Mouse (Mus musculus): Measurements from ENCODE around the gene Rims1. TPM values are rescaled to one million over a fixed set of nuclear protein-coding genes. Genes with fewer than 3 reads are reported as not detected.

The Rims1 gene
- total RNA-seq, 2 experiments from 2014 or later = 0.96 TPM

DNA sequence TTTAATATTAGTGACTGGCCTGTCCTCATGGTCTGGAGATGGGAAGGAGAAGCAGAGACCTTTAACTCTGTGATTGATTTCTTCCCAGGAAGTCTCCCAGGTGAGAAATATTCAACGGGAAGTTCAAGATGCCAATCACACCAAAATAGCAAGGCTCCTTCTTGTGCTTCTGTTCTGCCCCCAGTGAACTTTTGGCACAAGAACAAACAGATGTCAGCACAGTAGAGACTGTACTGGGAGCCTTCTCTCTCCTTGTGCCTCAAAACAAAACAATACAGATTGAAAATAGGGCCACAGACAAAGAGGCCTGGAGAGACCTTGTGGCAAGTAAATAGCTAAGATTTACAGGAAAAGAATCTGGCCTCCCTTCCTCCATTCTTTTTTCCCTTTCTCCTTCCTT is 110.7 kb downstream of the Rims1 start:
- DNase-seq (ENCODE audit: low spot score in 2 of 2) = no peak

- no peak for DNase-seq (ENCODE audit: low spot score in 2 of 2)
Measured at GRCm38 (mm10) chr1:22694514-22694913, 111.3 kb downstream of the Rims1 start.

DNA sequence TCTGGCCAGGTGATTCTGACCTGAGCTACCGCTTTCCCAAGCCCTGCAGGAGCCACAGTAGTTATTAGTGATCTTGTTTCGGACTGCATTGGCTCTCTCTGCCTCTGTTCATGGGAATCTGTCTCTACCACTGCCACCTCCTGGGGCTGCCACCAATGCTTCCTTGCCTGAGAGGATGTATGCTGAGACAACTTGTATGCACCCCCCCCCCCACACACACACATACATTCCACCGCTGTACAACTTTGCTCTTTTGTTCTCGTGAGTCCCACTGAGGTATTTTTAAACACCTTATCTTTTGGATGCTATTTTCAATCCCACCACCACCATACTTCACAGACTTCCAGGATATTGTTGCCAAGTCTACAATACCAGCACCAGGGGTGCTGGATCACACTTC is 122.3 kb downstream of the Rims1 start:
- DNase-seq (ENCODE audit: low spot score in 2 of 2) = no peak

- DNase-seq (ENCODE audit: low spot score in 2 of 2) = no peak
Measured at GRCm38 (mm10) chr1:22664196-22664595, 141.6 kb downstream of the Rims1 start.

DNA sequence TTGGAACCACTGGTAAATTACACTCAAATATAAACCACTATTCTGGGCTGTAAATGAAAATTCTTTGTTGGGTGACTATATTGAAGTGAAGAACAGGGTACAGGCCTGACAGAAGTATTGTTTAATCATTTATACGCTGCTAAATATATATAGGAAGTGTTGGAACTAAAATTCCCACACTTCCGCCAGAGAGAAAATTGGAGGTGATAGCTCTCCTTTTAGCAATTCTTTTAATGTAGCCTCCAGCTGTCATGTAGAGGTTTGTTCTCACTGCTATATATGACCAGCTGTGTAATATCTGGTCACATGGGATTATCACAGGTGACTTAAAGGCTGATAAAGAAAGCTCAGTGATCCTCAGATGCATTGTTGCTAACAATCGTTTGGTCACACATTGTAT is 144.0 kb downstream of the Rims1 start:
- no peak for DNase-seq (ENCODE audit: low spot score in 2 of 2)

GRCm38 (mm10) chr1:22655983-22656382 is 149.8 kb downstream of the Rims1 start:
- no peak for DNase-seq (ENCODE audit: low spot score in 2 of 2)

DNA sequence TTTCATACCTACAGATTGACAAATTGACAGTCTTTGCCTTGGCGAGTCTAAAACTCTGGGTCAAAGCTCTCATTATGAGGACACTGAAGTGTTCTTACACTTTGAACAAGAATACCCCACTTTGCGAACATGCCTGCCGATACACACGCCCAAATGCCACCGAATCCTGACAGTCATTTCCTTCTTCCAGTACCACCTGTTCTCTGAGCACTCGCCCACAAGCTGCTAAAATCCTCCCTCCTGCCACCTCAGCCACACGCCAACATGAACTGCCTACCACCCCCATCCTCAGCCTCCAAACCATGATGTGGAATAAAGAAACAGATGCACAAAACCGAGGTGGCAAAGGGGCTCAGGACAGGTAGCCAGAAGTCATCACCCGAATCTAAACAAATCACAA is 150.9 kb downstream of the Rims1 start:
- no peak for DNase-seq (ENCODE audit: low spot score in 2 of 2)

DNA sequence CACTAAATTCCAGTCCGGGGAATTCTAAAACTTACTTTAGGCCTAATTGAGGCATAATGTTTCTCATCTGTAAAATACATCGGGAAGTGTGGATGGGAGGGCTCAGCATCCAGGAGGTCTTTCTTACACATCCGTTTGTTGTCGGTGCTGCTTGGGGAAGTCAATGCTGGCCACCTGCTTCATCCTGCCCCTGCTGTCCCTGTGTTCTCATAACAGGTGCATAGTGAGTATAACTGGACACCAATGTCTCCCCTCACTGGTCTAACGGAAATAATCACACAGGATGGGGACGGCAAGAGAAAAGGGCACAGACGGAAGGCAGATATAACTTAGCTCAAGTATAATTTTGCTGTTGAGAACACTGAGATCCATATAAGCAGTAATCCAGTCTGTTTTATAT is 155.2 kb downstream of the Rims1 start:
- DNase-seq (ENCODE audit: low spot score in 2 of 2) = no peak

- no peak for DNase-seq (ENCODE audit: low spot score in 2 of 2)
Measured at GRCm38 (mm10) chr1:22649432-22649831, 156.4 kb downstream of the Rims1 start.

DNA sequence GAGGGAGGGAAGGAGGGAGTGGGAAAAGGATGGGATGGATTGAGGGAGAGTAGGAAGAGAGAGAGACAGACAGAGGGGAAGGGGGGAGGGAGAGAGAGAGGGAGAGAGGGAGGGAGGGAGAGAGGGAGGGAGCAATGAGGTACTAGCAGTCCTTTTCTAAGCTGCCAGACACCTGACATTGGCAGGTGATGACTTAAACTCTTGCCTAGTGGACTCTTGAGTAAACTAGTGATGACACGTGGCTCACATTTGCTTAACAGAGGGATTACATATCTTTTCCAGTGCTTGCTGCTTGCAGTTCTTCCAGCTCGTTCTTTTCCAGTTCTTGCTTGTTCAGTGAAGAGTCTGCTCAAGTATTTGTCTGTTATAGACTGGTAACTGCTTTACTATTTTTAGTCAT is 160.5 kb downstream of the Rims1 start:
- DNase-seq (ENCODE audit: low spot score in 2 of 2) = no peak

DNA sequence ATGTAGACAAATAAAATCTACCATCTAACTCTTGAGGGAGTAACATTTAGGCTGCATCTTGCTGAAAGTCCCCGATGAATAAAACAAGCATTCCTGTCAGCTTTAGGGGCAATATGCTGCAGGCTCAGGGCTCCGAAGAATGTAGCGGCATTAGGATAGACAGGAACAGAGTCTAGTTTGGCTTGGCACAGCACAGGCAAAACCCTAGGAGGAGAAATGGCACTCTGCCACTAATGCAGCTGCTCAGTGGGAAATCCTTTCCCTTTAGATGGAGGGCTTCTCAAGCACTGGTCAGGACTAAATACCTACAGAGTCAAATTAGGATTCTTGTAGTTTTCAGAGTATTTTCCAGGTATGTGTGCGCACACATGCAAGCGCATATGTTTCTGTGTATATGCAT is 165.2 kb downstream of the Rims1 start:
- peak in 1 of 2 experiments; percentile 20 for DNase-seq (ENCODE audit: low spot score in 2 of 2)

- no peak for DNase-seq (ENCODE audit: low spot score in 2 of 2)
Measured at GRCm38 (mm10) chr1:22639702-22640101, 166.1 kb downstream of the Rims1 start.

- no peak for DNase-seq (ENCODE audit: low spot score in 2 of 2)
Measured at GRCm38 (mm10) chr1:22633871-22634270, 171.9 kb downstream of the Rims1 start.

GRCm38 (mm10) chr1:22632551-22632950 is 173.2 kb downstream of the Rims1 start:
- DNase-seq (ENCODE audit: low spot score in 2 of 2) = no peak

- DNase-seq (ENCODE audit: low spot score in 2 of 2) = no peak
Measured at GRCm38 (mm10) chr1:22631991-22632390, 173.8 kb downstream of the Rims1 start.

DNA sequence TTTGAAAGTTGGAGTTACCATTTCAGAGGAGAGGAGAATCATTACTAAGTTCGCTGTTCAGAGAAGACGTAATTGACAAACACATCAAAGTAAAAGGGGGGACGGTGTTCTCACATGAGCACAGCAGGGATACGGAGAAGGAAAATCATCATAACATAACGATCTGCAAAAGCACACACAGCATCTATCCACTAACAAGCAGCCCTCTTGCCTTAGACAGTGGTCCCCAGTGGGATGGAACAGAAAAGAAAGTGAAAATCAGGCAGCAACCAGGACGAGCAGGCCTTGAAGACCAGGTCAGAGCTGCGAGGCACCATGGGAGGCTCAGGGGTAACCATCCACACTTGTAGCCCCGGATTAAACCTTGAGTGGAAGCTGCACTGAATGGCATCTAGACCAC is 176.8 kb downstream of the Rims1 start:
- DNase-seq (ENCODE audit: low spot score in 2 of 2) = no peak

DNA sequence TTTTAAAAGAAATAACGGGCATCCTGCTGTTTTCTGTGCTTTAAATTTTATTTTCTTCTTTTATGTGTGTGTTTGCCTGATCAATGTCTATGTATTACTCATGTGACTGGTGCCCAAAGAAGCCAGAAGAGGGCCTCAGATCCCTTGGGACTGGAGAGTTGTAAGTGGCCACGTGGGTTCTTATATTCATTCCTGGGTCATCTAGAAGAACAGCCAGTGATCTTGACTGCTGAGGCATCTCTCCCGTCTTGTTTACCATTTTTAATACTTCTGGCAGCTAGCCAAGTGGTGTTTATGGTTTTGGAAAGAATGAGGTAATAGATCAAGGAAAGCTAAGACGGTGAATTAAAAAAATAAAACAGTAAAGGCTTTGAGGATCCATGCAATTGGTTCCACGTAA is 178.8 kb downstream of the Rims1 start:
- no peak for DNase-seq (ENCODE audit: low spot score in 2 of 2)

GRCm38 (mm10) chr1:22626295-22626694 is 179.5 kb downstream of the Rims1 start:
- no peak for DNase-seq (ENCODE audit: low spot score in 2 of 2)

DNA sequence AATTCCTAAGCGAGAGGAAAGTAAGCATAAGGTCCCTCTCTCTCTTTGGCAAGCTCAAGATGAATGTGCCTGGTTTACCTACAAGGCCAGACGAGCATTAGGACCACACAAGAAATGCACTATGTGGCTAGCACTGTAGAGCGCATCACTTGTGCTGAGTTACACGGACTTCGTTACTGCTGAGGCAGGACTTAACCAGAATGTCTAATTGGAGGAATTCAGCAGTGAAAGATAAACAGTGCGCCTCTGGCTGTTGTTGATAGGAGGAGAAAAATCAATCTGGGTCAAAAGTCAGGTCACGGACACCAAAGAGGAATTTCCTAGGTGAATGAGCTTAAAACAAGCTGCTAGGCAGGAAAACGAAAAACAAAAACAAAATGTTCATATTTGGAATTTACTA is 185.0 kb downstream of the Rims1 start:
- no peak for DNase-seq (ENCODE audit: low spot score in 2 of 2)

DNA sequence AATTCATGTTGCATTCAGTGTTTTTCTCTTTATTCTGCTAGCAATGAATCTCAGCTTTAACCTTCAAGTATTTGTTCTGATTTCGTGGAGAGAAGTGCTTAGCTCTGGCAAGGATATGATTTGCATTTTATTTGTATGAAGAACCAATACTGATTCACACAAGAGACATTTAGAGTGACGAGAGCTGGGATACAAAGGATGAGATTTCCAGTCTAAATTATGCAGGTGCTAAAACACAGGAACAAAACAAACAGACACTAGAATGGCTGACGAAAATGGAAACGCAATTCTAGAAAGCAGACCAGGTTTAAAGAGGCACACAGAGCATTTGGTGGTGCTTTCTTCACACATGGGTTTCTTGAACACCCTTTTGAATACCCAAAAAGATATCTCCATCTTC is 190.2 kb downstream of the Rims1 start:
- DNase-seq (ENCODE audit: low spot score in 2 of 2) = no peak

GRCm38 (mm10) chr1:22613609-22614008 is 192.2 kb downstream of the Rims1 start:
- no peak for DNase-seq (ENCODE audit: low spot score in 2 of 2)

DNA sequence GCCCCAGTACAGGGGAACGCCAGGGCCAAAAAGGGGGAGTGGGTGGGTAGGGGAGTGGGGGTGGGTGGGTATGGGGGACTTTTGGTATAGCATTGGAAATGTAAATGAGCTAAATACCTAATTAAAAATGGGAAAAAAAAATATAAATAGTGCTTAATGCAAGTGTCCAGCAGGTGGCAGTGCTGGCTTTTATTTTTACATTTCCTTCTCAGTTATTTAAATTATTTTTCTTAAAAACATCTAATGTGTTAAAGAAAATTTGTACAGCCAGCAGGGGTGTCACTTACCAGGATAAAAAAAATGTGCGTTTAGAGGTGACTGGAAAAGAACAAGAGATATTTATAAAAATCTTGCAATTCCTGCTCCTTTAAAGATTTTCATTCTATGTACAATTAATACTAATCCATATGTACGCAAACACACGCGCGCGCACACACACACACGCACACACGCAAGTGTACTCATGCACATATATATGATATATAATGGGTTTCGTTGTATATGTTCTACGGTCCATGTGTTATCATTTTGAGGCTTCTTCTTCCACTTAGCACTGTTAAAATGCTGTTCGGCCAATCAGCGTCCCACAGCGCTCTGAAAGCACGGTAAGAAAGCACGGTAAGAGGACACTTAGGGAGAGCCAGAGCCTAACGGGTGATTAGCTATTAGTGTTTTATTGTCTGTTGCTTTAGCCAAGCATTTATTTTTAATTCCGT is 201.3 kb downstream of the Rims1 start:
- no peak for DNase-seq (ENCODE audit: low spot score in 2 of 2)

GRCm38 (mm10) chr1:22596197-22596596 is 209.6 kb downstream of the Rims1 start:
- DNase-seq (ENCODE audit: low spot score in 2 of 2) = no peak

GRCm38 (mm10) chr1:22594841-22595240 is 211.0 kb downstream of the Rims1 start:
- DNase-seq (ENCODE audit: low spot score in 2 of 2) = peak in 1 of 2 experiments; percentile 19

Data from gastrocnemius, postnatal 4 days (tissue).